Mouse (Mus musculus): ENCODE measurements around the gene Tbx3.

DNA sequence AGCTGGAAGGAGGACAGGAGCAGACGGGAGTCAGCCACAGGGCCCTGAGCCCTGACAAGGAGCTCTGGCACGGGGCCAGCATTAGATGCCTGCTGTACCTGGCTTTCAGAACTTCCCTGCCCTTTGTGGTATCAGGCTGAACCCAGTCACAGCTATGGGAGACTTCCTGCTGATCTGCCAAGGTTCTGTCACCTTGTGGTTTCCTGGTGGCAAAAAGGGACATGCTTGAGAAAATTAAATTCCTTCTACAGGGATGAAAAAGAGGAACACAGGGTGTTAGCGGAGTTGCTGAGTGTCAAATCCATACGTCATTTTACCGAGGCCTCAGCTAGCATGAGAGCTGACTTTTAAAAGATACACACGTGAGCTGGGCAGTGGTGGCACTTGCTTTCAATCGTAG is 62.5 kb downstream of the Tbx3 start:
- TF ChIP-seq POLR2A (IDR thresholded peaks at IDR 0.05; ENCODE audit: insufficient read length, low read depth) (no peak), TCF12 (IDR thresholded peaks at IDR 0.05; ENCODE audit: insufficient read depth, poor library complexity, severe bottlenecking) (no peak), USF1 (IDR thresholded peaks at IDR 0.05; ENCODE audit: low read depth) (no peak), CEBPB (IDR thresholded peaks at IDR 0.05; ENCODE audit: insufficient read depth, poor library complexity, severe bottlenecking) (no peak)

Data from myocyte (in vitro differentiated cells).